Mouse (Mus musculus): ENCODE results near the gene Acap2. TPM values are rescaled to one million over a fixed set of nuclear protein-coding genes. Genes with fewer than 3 reads are reported as not detected.

Gene Acap2
- polyA plus RNA-seq, 1 experiment from 2014 or later = 24.0 TPM

- H3K36me3 ChIP-seq = no peaks in the 10 kb centered on the region
- H3K4me2 ChIP-seq (replicated peaks) = no peak overlapping the region
- no peak overlapping the region for H3K4me3 ChIP-seq (replicated peaks)
- H3K4me1 ChIP-seq = peaks cover 17% of the 10 kb centered on the region
- no peaks in the 10 kb centered on the region for H3K9me3 ChIP-seq (replicated peaks)
- no peak overlapping the region for H3K9ac ChIP-seq
- ATAC-seq (ENCODE audit: insufficient number of reproducible peaks, low FRiP score, low TSS enrichment, low read depth) = peak; percentile 65
- WGBS = 57% methylated on average over 10 of the region's 10 CpGs
- peak overlapping the region; percentile 78; the same call in 1 of the 2 replicates for H3K27ac ChIP-seq (replicated peaks)
- H3K27me3 ChIP-seq = no peaks in the 10 kb centered on the region
Measured at GRCm38 (mm10) chr16:31167017-31167887, 33.8 kb downstream of the Acap2 start.

DNA sequence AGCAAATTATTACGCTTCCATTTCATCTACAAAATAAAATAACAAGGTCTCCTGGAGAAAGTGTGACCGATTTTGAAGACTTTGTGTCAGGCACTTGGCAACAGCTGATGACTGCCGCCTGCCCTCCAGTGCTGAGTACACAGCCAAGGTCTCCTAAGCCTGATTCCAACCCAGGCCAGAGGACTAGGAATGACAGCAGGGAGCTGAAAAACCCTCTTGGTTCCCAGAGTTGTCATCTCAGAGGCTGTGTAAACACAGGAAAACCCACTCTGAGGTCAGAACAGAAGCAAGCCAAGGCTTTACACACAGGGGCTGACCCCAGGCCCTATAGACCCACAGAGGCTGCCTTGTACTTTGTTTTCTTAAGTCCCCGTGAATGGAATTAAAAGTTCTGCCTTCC is 35.1 kb downstream of the Acap2 start:
- Histone ChIP-seq H3K27ac (replicated peaks) (peak overlapping the region; percentile 35; the same call in 1 of the 2 replicates), H3K4me1 (peaks cover 21% of the 10 kb centered on the region), H3K4me2 (replicated peaks) (no peak overlapping the region), H3K36me3 (no peaks in the 10 kb centered on the region), H3K9ac (no peak overlapping the region), H3K9me3 (replicated peaks) (no peaks in the 10 kb centered on the region), H3K4me3 (replicated peaks) (no peak overlapping the region), H3K27me3 (no peaks in the 10 kb centered on the region)
- no peak for ATAC-seq (ENCODE audit: insufficient number of reproducible peaks, low FRiP score, low TSS enrichment, low read depth)
- WGBS = 55% methylated on average over 4 of the region's 4 CpGs

- Histone ChIP-seq H3K9me3 (replicated peaks) (no peaks in the 10 kb centered on the region), H3K36me3 (no peaks in the 10 kb centered on the region), H3K27me3 (no peaks in the 10 kb centered on the region), H3K4me3 (replicated peaks) (no peak overlapping the region), H3K4me1 (peaks cover 21% of the 10 kb centered on the region), H3K27ac (replicated peaks) (peak overlapping the region; percentile 35; the same call in 1 of the 2 replicates), H3K9ac (no peak overlapping the region), H3K4me2 (replicated peaks) (no peak overlapping the region)
- 79% methylated on average over 4 of the region's 4 CpGs for WGBS
- no peak for ATAC-seq (ENCODE audit: insufficient number of reproducible peaks, low FRiP score, low TSS enrichment, low read depth)
Measured at GRCm38 (mm10) chr16:31165467-31165866, 35.6 kb downstream of the Acap2 start.

DNA sequence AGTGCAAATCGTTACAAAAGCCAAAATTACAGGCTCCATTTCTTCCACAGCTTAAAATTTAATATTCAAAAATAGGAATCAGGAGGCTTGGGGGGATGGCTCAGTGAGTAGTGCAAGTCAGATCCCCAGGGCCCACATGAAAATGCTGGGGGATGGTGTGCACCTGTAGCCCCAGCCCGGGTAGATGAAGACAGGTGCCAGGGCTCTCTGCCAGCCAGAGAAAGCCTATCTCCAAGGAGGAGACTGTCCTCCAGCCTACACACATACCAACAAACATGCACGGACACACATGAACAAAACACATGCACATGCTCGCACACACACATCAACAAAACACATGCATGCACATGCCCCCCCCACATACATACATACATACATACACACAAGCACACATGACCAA is 36.9 kb downstream of the Acap2 start:
- H3K9me3 ChIP-seq (replicated peaks) = no peaks in the 10 kb centered on the region
- H3K4me2 ChIP-seq (replicated peaks) = no peak overlapping the region
- no peaks in the 10 kb centered on the region for H3K36me3 ChIP-seq
- H3K4me3 ChIP-seq (replicated peaks) = no peak overlapping the region
- no peak overlapping the region for H3K9ac ChIP-seq
- no peak overlapping the region for H3K27ac ChIP-seq (replicated peaks)
- 80% methylated on average over 4 of the region's 4 CpGs for WGBS
- ATAC-seq (ENCODE audit: insufficient number of reproducible peaks, low FRiP score, low TSS enrichment, low read depth) = no peak
- no peaks in the 10 kb centered on the region for H3K27me3 ChIP-seq
- H3K4me1 ChIP-seq = peaks cover 21% of the 10 kb centered on the region

GRCm38 (mm10) chr16:31160486-31160885 is 40.6 kb downstream of the Acap2 start:
- peaks cover 28% of the 10 kb centered on the region for H3K36me3 ChIP-seq
- no peak overlapping the region for H3K9ac ChIP-seq
- H3K27ac ChIP-seq (replicated peaks) = no peak overlapping the region
- H3K4me3 ChIP-seq (replicated peaks) = no peak overlapping the region
- no peak overlapping the region for H3K4me2 ChIP-seq (replicated peaks)
- H3K9me3 ChIP-seq (replicated peaks) = 0 out of 2 replicates have a peak, but pooled peaks cover 12% of the 10 kb centered on the region
- ATAC-seq (ENCODE audit: insufficient number of reproducible peaks, low FRiP score, low TSS enrichment, low read depth) = no peak
- 51% methylated on average over 6 of the region's 6 CpGs for WGBS
- 0 out of 2 replicates have a peak, but pooled peaks cover 4% of the 10 kb centered on the region for H3K4me1 ChIP-seq
- H3K27me3 ChIP-seq = no peaks in the 10 kb centered on the region

DNA sequence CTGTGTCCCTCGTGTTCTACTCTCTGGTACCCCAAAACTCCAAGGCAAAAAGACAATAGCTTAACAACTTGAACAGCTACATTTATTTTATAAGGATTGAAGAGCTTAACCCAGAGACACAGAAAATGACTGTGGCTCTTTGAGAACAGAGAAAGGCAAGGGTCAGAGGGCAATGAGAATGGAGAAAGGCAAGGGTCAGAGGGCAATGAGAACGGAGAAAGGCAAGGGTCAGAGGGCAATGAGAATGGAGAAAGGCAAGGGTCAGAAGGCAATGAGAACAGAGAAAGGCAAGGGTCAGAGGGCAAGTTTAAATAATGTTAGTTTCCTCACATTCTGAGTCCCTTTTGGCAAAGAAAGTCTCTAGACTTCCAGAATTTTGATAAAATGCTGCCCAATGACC is 41.6 kb downstream of the Acap2 start:
- H3K27ac ChIP-seq (replicated peaks) = no peak overlapping the region
- H3K4me3 ChIP-seq (replicated peaks) = no peak overlapping the region
- peaks cover 37% of the 10 kb centered on the region for H3K36me3 ChIP-seq
- H3K9me3 ChIP-seq (replicated peaks) = 0 out of 2 replicates have a peak, but pooled peaks cover 16% of the 10 kb centered on the region
- H3K9ac ChIP-seq = no peak overlapping the region
- H3K4me1 ChIP-seq = 0 out of 2 replicates have a peak, but pooled peaks cover 4% of the 10 kb centered on the region
- WGBS = 35% methylated on average over 2 of the region's 2 CpGs
- no peaks in the 10 kb centered on the region for H3K27me3 ChIP-seq
- H3K4me2 ChIP-seq (replicated peaks) = no peak overlapping the region
- no peak for ATAC-seq (ENCODE audit: insufficient number of reproducible peaks, low FRiP score, low TSS enrichment, low read depth)

DNA sequence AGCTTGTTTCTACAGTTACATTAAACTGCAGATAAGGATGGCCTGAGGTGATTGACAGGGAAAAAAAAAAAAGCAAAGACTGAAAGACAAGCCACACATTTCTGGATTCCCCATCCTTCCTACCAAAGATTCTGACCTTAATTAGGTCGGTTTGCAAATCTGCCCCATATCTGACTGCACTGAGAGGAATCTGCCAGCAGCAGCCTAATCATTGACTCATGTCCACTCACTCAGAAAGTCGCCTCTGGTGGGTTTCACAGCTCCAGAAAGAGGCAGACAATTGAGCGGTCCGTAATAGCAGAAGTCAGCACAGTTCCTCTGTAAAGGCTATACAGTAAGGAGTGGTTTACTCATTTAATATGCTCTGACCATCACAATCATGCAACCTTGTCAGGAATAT is 51.2 kb downstream of the Acap2 start:
- Histone ChIP-seq H3K36me3 (peaks cover 24% of the 10 kb centered on the region), H3K9me3 (replicated peaks) (no peaks in the 10 kb centered on the region)
- ATAC-seq (ENCODE audit: insufficient number of reproducible peaks, low FRiP score, low TSS enrichment, low read depth) = no peak

DNA sequence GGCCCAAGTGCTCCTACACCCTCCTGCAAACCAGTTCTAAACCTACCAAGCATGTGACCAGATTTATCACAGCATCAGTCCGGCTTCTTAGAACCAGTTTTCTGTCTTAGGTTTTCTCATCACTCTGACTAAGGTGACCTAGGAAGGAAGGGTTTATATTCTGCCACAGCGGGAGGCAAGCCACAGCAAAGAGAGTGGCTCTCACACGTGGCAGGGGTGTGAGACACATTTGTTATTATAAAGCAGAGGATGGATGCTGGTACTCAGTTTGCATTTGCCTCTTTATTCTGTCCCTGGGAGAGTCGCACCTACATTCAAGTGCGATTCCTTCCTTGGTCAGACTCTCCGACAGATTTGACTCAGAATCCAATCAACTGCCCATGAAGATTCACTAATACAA is 52.2 kb downstream of the Acap2 start:
- H3K9ac ChIP-seq = no peak overlapping the region
- no peaks in the 10 kb centered on the region for H3K9me3 ChIP-seq (replicated peaks)
- H3K4me3 ChIP-seq (replicated peaks) = no peak overlapping the region
- no peak overlapping the region for H3K27ac ChIP-seq (replicated peaks)
- WGBS = 81% methylated on average over 6 of the region's 6 CpGs
- no peaks in the 10 kb centered on the region for H3K27me3 ChIP-seq
- H3K36me3 ChIP-seq = peaks cover 18% of the 10 kb centered on the region
- no peak overlapping the region for H3K4me2 ChIP-seq (replicated peaks)
- no peaks in the 10 kb centered on the region for H3K4me1 ChIP-seq
- ATAC-seq (ENCODE audit: insufficient number of reproducible peaks, low FRiP score, low TSS enrichment, low read depth) = no peak

More for the DNA sequence above, 51.2 kb downstream of the Acap2 start:
- no peak overlapping the region for H3K4me2 ChIP-seq (replicated peaks)
- no peak overlapping the region for H3K9ac ChIP-seq
- 88% methylated on average over 4 of the region's 4 CpGs for WGBS
- no peaks in the 10 kb centered on the region for H3K4me1 ChIP-seq
- H3K27me3 ChIP-seq = no peaks in the 10 kb centered on the region
- H3K4me3 ChIP-seq (replicated peaks) = no peak overlapping the region
- no peak overlapping the region for H3K27ac ChIP-seq (replicated peaks)

DNA sequence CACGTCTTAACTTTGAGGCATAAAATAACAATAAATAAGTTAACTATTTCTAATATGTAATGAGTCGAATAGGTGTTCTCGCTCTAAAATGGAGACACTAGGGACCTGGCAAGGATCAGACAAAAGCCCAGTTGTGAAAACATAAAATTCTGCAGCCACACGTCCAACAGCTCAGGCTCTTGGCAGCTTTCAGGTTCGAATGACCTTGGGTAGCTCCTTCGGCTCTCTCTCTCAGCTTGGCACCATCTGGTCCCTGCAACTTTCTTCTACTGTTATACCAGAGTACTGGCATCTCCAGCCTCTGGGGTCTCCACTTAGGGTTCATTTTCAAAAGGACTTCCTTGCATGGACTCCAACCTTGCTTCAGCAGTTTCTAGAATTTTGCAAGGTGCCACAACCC is 53.3 kb downstream of the Acap2 start:
- Histone ChIP-seq H3K27ac (replicated peaks) (no peak overlapping the region), H3K27me3 (no peaks in the 10 kb centered on the region), H3K9me3 (replicated peaks) (no peaks in the 10 kb centered on the region), H3K4me1 (no peaks in the 10 kb centered on the region), H3K4me3 (replicated peaks) (no peak overlapping the region), H3K4me2 (replicated peaks) (no peak overlapping the region), H3K9ac (no peak overlapping the region), H3K36me3 (peaks cover 13% of the 10 kb centered on the region)
- no peak for ATAC-seq (ENCODE audit: insufficient number of reproducible peaks, low FRiP score, low TSS enrichment, low read depth)
- WGBS = 87% methylated on average over 6 of the region's 6 CpGs

GRCm38 (mm10) chr16:31141916-31142315 is 59.1 kb downstream of the Acap2 start:
- H3K4me2 ChIP-seq (replicated peaks) = no peak overlapping the region
- H3K4me1 ChIP-seq = no peaks in the 10 kb centered on the region
- ATAC-seq (ENCODE audit: insufficient number of reproducible peaks, low FRiP score, low TSS enrichment, low read depth) = no peak
- no peaks in the 10 kb centered on the region for H3K9me3 ChIP-seq (replicated peaks)
- H3K27me3 ChIP-seq = no peaks in the 10 kb centered on the region
- no peak overlapping the region for H3K9ac ChIP-seq
- H3K27ac ChIP-seq (replicated peaks) = 0 out of 2 replicates have a peak overlapping the region, but pooled peaks have one; percentile 11
- 49% methylated on average over 6 of the region's 6 CpGs for WGBS
- H3K4me3 ChIP-seq (replicated peaks) = no peak overlapping the region
- H3K36me3 ChIP-seq = peaks cover 12% of the 10 kb centered on the region; the same call in 1 of the 2 replicates

- Histone ChIP-seq H3K27ac (replicated peaks) (no peak overlapping the region), H3K4me3 (replicated peaks) (no peak overlapping the region), H3K36me3 (peaks cover 28% of the 10 kb centered on the region), H3K9ac (no peak overlapping the region), H3K9me3 (replicated peaks) (no peaks in the 10 kb centered on the region), H3K27me3 (no peaks in the 10 kb centered on the region), H3K4me1 (no peaks in the 10 kb centered on the region), H3K4me2 (replicated peaks) (no peak overlapping the region)
- 63% methylated on average over 13 of the region's 13 CpGs for WGBS
- no peak for ATAC-seq (ENCODE audit: insufficient number of reproducible peaks, low FRiP score, low TSS enrichment, low read depth)
Measured at GRCm38 (mm10) chr16:31136616-31137253, 64.3 kb downstream of the Acap2 start.

Measured in embryonic facial prominence, embryonic 15.5 days (tissue).